Mouse (Mus musculus): ENCODE measurements around the gene Tmem184b. TPM values are rescaled to one million over a fixed set of nuclear protein-coding genes. Genes with fewer than 3 reads are reported as not detected.

Gene Tmem184b
- polyA plus RNA-seq, 1 experiment: 0.44 TPM

DNA sequence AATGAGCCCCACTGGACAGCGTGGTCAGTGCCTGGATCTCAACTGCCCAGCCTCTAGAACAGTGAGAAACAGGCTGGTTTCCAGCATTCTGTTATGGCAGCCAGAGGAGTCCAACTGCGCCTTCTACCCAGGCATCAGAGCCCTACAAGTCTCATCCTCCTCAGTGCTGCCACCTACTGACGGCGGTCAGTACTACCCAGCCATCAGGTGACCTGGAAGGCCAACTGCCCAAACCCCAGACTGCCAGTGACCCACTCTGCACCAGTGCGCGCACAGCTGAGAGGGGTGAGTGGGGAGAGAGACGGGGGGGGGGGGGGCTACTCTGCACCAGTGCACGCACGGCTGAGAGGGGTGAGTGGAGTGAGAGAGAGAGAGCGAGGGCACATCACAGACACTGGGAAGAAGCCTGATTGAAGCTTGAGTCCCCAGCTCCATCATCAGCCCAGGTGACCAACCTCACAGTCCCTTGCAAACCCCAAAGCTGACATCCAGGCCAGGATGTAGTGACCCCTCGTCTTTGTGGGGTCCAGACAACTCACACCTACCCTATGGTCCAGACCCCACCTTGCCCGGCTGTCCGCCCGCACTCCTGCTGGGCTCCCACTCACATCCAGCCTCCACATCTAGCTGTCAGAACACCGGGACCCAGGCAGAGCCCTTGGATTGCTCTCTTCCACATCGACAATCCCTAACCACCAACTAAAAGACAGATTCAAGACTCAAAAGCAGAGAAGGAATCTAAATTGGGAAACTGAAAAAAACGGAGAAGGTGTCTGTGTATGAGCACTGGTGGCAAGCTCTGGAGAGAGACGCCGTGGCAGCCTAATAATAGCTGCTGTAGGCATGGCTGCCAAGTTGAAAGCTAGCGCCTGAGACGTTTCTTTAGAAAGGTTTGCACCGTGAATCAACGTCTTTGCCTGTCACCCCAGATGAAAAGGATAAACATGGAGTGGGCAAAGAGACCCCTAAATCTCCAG is 22.6 kb downstream of the Tmem184b start:
- H3K4me1 ChIP-seq (ENCODE audit: control insufficient read depth): no peaks in the 10 kb centered on the region
- H3K27me3 ChIP-seq (ENCODE audit: control insufficient read depth): no peaks in the 10 kb centered on the region
- H3K9me3 ChIP-seq (ENCODE audit: control insufficient read depth, low read length): no peaks in the 10 kb centered on the region
- no peak overlapping the region for H3K4me3 ChIP-seq (replicated peaks)
- H3K36me3 ChIP-seq (ENCODE audit: control insufficient read depth): peaks cover 14% of the 10 kb centered on the region
- TF ChIP-seq GATA1 (IDR thresholded peaks at IDR 0.05; ENCODE audit: low read length) (no peak), TAL1 (IDR thresholded peaks at IDR 0.05; ENCODE audit: low read length) (no peak)

DNA sequence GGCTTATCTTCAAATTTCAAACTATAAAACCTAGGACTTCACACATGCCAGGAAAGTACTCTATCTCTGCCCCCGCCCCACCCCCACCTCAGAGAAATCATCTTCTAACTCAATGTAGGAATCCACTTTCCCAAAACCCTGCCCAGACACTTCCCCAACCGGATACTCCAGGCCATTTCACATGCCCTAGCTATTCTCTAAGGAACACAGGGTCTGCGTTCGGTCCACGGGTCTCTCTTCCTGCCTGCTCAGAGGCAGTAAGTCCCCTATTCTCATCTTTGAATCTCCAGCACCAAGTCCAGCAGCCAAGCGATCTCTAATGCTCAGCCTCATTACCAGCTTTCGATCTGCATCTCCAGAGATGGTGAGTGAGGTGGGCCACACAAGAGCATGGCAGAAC is 23.7 kb downstream of the Tmem184b start:
- peaks cover 14% of the 10 kb centered on the region for H3K36me3 ChIP-seq (ENCODE audit: control insufficient read depth)
- TF ChIP-seq GATA1 (IDR thresholded peaks at IDR 0.05; ENCODE audit: low read length) (no peak), TAL1 (IDR thresholded peaks at IDR 0.05; ENCODE audit: low read length) (no peak)
- H3K9me3 ChIP-seq (ENCODE audit: control insufficient read depth, low read length): no peaks in the 10 kb centered on the region

DNA sequence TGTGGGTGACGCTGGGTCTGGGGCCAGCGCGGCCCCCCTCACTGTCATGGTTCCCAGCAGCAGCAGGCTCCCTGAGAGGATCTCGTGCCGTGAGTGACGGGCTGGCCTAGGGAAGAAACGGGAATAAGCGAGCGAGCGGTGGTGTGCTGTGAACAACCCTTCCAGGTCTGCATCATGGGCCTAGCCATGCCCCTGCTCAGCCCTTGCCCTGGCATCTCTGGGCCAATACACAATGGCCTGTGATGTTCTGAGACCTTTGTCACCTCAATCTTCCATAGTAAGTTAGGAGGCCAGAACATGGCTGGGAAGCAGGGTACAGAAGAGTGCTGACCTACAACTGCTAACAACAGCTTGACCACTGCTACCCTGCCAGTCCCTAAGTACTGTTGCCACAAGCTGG is 24.8 kb downstream of the Tmem184b start:
- Histone ChIP-seq H3K9me3 (ENCODE audit: control insufficient read depth, low read length) (no peaks in the 10 kb centered on the region), H3K4me3 (replicated peaks) (no peak overlapping the region), H3K4me1 (ENCODE audit: control insufficient read depth) (no peaks in the 10 kb centered on the region), H3K27me3 (ENCODE audit: control insufficient read depth) (no peaks in the 10 kb centered on the region), H3K36me3 (ENCODE audit: control insufficient read depth) (peaks cover 14% of the 10 kb centered on the region)
- TF ChIP-seq GATA1 (IDR thresholded peaks at IDR 0.05; ENCODE audit: low read length) (no peak), TAL1 (IDR thresholded peaks at IDR 0.05; ENCODE audit: low read length) (no peak)

More for the DNA sequence above, 23.7 kb downstream of the Tmem184b start:
- H3K4me1 ChIP-seq (ENCODE audit: control insufficient read depth): no peaks in the 10 kb centered on the region
- no peak overlapping the region for H3K4me3 ChIP-seq (replicated peaks)
- H3K27me3 ChIP-seq (ENCODE audit: control insufficient read depth): no peaks in the 10 kb centered on the region

DNA sequence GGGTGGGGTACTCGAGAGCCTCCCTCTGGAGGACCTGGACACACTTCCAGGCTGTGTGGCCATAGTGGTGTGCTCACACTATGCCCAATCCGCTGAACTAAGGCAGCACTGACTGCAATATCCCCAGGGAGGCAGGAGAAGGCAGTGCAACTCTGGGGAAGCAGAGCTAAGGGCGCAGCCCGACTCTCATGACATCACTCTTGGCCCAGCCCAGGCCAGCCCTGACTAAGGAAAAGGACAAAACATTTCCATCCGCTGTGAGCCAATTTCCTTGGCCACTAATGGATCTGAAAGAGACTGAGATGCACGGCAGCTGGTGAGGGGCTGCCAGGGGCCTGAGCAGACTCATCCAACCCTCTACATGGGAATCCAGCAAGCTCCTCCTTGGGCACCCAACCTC is 25.7 kb downstream of the Tmem184b start:
- H3K4me3 ChIP-seq (replicated peaks): no peak overlapping the region
- no peaks in the 10 kb centered on the region for H3K4me1 ChIP-seq (ENCODE audit: control insufficient read depth)
- TF ChIP-seq TAL1 (IDR thresholded peaks at IDR 0.05; ENCODE audit: low read length) (no peak), GATA1 (IDR thresholded peaks at IDR 0.05; ENCODE audit: low read length) (no peak)
- H3K9me3 ChIP-seq (ENCODE audit: control insufficient read depth, low read length): no peaks in the 10 kb centered on the region
- H3K36me3 ChIP-seq (ENCODE audit: control insufficient read depth): peaks cover 17% of the 10 kb centered on the region
- no peaks in the 10 kb centered on the region for H3K27me3 ChIP-seq (ENCODE audit: control insufficient read depth)

DNA sequence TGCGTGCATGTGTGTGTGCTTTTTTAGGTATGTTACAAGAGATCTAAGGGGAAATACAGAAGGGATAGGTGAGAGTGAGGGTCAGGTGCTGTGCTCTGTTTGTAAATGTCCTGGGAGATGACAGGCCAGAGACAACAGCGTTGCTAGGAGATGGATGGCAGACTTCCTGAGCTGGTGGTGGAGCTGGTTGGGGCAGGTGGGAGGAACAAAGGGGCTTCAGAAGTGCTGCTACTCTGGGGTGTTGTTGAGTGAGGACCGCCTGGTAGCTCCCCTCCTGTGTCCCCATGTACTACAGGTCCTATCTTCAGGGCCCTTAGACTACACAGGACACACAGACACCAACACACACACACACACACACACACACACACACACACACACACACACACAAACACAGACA is 28.6 kb downstream of the Tmem184b start:
- no peak for TF ChIP-seq TAL1 (IDR thresholded peaks at IDR 0.05; ENCODE audit: low read length)
- no peak for TF ChIP-seq GATA1 (IDR thresholded peaks at IDR 0.05; ENCODE audit: low read length)
- H3K4me1 ChIP-seq (ENCODE audit: control insufficient read depth): no peaks in the 10 kb centered on the region
- H3K36me3 ChIP-seq (ENCODE audit: control insufficient read depth): peaks cover 17% of the 10 kb centered on the region
- H3K27me3 ChIP-seq (ENCODE audit: control insufficient read depth): no peaks in the 10 kb centered on the region
- H3K9me3 ChIP-seq (ENCODE audit: control insufficient read depth, low read length): no peaks in the 10 kb centered on the region
- H3K4me3 ChIP-seq (replicated peaks): no peak overlapping the region

DNA sequence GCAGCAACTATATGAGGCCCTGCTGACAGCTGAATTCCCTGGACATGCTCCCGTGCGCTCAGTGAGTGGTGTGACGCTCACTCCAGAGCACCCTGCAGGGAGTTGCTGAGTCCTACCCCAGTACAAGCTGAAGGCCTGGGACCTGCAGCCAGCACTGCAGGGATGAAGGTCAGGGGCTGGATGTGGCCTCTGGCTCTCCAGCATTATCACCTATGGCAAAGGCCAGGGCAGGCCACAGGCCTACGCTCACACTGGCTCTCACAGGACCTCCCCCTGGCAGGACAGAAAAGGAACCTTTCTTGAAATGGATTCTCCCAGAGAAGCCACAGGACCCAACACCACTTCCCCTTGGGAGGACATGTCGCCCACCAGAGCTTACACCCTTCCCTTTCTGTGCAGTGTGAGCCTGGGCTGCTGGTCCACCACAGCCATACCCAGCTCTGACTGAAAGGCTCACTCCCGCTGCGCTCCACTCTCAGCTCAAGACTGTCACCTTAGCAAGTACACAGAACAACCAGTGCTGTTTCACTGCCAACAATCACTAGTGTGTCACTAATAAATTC is 33.0 kb downstream of the Tmem184b start:
- Histone ChIP-seq H3K27me3 (ENCODE audit: control insufficient read depth) (no peaks in the 10 kb centered on the region), H3K36me3 (ENCODE audit: control insufficient read depth) (peaks cover 8% of the 10 kb centered on the region; the same call in 1 of the 2 replicates), H3K9me3 (ENCODE audit: control insufficient read depth, low read length) (no peaks in the 10 kb centered on the region), H3K4me3 (replicated peaks) (no peak overlapping the region), H3K4me1 (ENCODE audit: control insufficient read depth) (peaks cover 2% of the 10 kb centered on the region; the same call in 1 of the 2 replicates)
- TF ChIP-seq GATA1 (IDR thresholded peaks at IDR 0.05; ENCODE audit: low read length): no peak
- no peak for TF ChIP-seq TAL1 (IDR thresholded peaks at IDR 0.05; ENCODE audit: low read length)

DNA sequence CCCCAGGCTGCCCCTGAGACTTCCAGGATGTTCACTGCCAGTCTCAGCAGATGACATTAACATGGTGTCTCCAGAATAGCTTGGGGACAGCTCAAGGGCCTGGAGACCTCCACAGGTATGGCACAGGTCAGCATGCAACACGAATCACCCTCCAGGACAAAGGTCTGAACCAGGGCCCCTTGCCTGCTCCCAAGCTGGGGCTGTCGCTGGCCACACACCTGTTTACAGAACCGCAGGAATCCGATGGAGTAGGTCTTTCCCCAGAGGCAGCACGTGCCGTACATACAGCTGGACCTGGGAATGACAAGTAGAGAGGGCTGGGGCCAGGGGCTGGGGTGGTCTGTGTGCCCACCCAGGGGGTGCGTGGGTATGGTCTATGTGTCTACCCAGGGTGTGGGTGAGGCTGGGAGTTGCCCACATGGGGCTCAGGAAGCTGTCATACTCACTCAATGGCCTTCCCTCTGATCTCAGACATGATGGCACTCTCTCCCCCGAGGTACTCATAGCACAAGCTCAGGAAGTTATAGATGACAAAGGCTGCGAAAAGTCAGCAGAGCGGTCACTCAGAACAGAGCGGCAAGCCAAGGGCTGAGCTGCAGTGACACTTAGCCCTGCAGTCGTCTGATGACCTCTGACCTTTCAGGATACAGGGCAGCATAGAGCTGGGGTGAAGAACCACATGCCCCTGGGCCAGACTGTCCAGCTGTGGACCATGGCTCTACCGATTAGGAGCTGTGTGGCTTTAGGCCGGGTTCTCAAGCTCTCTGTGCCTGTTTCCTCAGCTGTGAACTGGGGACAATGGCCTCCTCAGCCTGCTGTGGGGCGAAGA is 33.7 kb downstream of the Tmem184b start:
- no peaks in the 10 kb centered on the region for H3K9me3 ChIP-seq (ENCODE audit: control insufficient read depth, low read length)
- no peaks in the 10 kb centered on the region for H3K27me3 ChIP-seq (ENCODE audit: control insufficient read depth)
- peaks cover 2% of the 10 kb centered on the region; the same call in 1 of the 2 replicates for H3K4me1 ChIP-seq (ENCODE audit: control insufficient read depth)
- H3K4me3 ChIP-seq (replicated peaks): no peak overlapping the region
- no peak for TF ChIP-seq GATA1 (IDR thresholded peaks at IDR 0.05; ENCODE audit: low read length)
- no peak for TF ChIP-seq TAL1 (IDR thresholded peaks at IDR 0.05; ENCODE audit: low read length)
- peaks cover 10% of the 10 kb centered on the region; the same call in 1 of the 2 replicates for H3K36me3 ChIP-seq (ENCODE audit: control insufficient read depth)

DNA sequence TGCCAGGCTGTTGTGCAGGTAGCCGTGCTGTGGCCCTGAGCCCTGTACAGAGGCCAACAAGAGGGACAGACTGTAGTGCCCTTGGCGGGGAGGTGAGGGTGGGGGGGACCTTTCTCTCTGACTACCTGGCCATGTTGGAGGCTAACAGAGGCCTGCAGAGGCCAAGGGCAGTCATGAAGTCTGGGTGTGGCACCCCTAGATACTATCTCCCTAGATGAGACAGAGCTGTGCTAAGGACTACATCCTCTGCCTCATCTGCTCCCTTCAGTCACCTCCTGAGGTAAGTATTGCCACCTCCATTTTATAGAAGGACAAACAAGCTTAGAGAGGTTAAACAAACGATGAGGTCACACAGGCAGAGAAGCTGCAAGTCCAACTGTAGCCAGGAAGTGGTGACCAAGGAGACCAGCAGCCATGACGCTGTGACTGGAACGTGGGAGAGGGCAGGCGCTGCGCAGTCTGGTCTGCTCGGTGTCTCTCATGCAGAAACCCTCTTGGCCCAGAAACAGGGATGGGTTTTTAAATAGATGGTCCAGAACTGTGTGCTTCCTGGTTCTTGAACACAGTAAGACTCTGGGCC is 34.4 kb downstream of the Tmem184b start:
- H3K4me3 ChIP-seq (replicated peaks): no peak overlapping the region
- no peak for TF ChIP-seq GATA1 (IDR thresholded peaks at IDR 0.05; ENCODE audit: low read length)
- no peak for TF ChIP-seq TAL1 (IDR thresholded peaks at IDR 0.05; ENCODE audit: low read length)
- peaks cover 2% of the 10 kb centered on the region; the same call in 1 of the 2 replicates for H3K4me1 ChIP-seq (ENCODE audit: control insufficient read depth)
- peaks cover 10% of the 10 kb centered on the region; the same call in 1 of the 2 replicates for H3K36me3 ChIP-seq (ENCODE audit: control insufficient read depth)
- no peaks in the 10 kb centered on the region for H3K27me3 ChIP-seq (ENCODE audit: control insufficient read depth)
- H3K9me3 ChIP-seq (ENCODE audit: control insufficient read depth, low read length): no peaks in the 10 kb centered on the region
